Mouse (Mus musculus): ENCODE results near the gene Diaph3. TPM values are rescaled to one million over a fixed set of nuclear protein-coding genes. Genes with fewer than 3 reads are reported as not detected.
"Not testable (repeated sequence)": the region's sequence is repeated elsewhere in the genome, so short reads cannot be mapped to it uniquely, and the experiment has no call there.

Diaph3 gene
- polyA plus RNA-seq, 1 experiment from 2014 or later: 15.3 TPM

- no peaks in the 10 kb centered on the region for H3K9me3 ChIP-seq (ENCODE audit: control insufficient read depth, low read length)
- no peak overlapping the region for H3K27ac ChIP-seq (replicated peaks in 1 of 2; ENCODE audit: control insufficient read depth in 1 of 2, insufficient read depth in 1 of 2, low read depth in 2 of 2, low read length in 2 of 2)
- H3K4me3 ChIP-seq (ENCODE audit: control insufficient read depth in 1 of 2, insufficient read depth in 1 of 2, low read depth in 1 of 2, low read length in 2 of 2): no peak overlapping the region
- WGBS: 67% methylated on average over 5 of the region's 5 CpGs
- no peak overlapping the region for H3K9ac ChIP-seq (ENCODE audit: low read length)
- no peak for ATAC-seq (ENCODE audit: insufficient number of reproducible peaks, insufficient read depth, low FRiP score, low read depth)
- no peaks in the 10 kb centered on the region for H3K36me3 ChIP-seq (ENCODE audit: control insufficient read depth, insufficient read depth, low read length)
- no peaks in the 10 kb centered on the region for H3K27me3 ChIP-seq (ENCODE audit: control insufficient read depth, insufficient read depth, low read length)
- peaks cover 0 to 4% of the 10 kb centered on the region in 2 experiments; a peak in 1 of 4 replicates for H3K4me1 ChIP-seq (ENCODE audit: control insufficient read depth in 2 of 2, insufficient read depth in 2 of 2, low read length in 2 of 2)
- no peak overlapping the region for H3K4me2 ChIP-seq (ENCODE audit: low read length)
These were observed 402.1 kb downstream of the Diaph3 start for GRCm38 (mm10) chr14:86738916-86739315.

- Histone ChIP-seq H3K9me3 (ENCODE audit: control insufficient read depth, low read length) (no peaks in the 10 kb centered on the region), H3K9ac (ENCODE audit: low read length) (no peak overlapping the region), H3K4me3 (ENCODE audit: control insufficient read depth in 1 of 2, insufficient read depth in 1 of 2, low read depth in 1 of 2, low read length in 2 of 2) (no peak overlapping the region), H3K4me1 (ENCODE audit: control insufficient read depth in 2 of 2, insufficient read depth in 2 of 2, low read length in 2 of 2) (no peaks in the 10 kb centered on the region), H3K4me2 (ENCODE audit: low read length) (no peak overlapping the region), H3K27ac (replicated peaks in 1 of 2; ENCODE audit: control insufficient read depth in 1 of 2, insufficient read depth in 1 of 2, low read depth in 2 of 2, low read length in 2 of 2) (no peak overlapping the region), H3K27me3 (ENCODE audit: control insufficient read depth, insufficient read depth, low read length) (no peaks in the 10 kb centered on the region), H3K36me3 (ENCODE audit: control insufficient read depth, insufficient read depth, low read length) (no peaks in the 10 kb centered on the region)
- WGBS: 60% methylated on average over 1 of the region's 1 CpGs
- no peak for ATAC-seq (ENCODE audit: insufficient number of reproducible peaks, insufficient read depth, low FRiP score, low read depth)
These were observed 404.4 kb downstream of the Diaph3 start for GRCm38 (mm10) chr14:86736646-86737045.

GRCm38 (mm10) chr14:86731300-86731699 is 409.7 kb downstream of the Diaph3 start:
- Histone ChIP-seq H3K9ac (ENCODE audit: low read length) (no peak overlapping the region), H3K4me2 (ENCODE audit: low read length) (no peak overlapping the region), H3K9me3 (ENCODE audit: control insufficient read depth, low read length) (no peaks in the 10 kb centered on the region), H3K4me3 (ENCODE audit: control insufficient read depth in 1 of 2, insufficient read depth in 1 of 2, low read depth in 1 of 2, low read length in 2 of 2) (no peak overlapping the region), H3K4me1 (ENCODE audit: control insufficient read depth in 2 of 2, insufficient read depth in 2 of 2, low read length in 2 of 2) (no peaks in the 10 kb centered on the region), H3K27me3 (ENCODE audit: control insufficient read depth, insufficient read depth, low read length) (no peaks in the 10 kb centered on the region), H3K36me3 (ENCODE audit: control insufficient read depth, insufficient read depth, low read length) (no peaks in the 10 kb centered on the region), H3K27ac (replicated peaks in 1 of 2; ENCODE audit: control insufficient read depth in 1 of 2, insufficient read depth in 1 of 2, low read depth in 2 of 2, low read length in 2 of 2) (no peak overlapping the region)
- ATAC-seq (ENCODE audit: insufficient number of reproducible peaks, insufficient read depth, low FRiP score, low read depth): no peak
- WGBS: 17% methylated on average over 1 of the region's 1 CpGs

GRCm38 (mm10) chr14:86729617-86730098 is 411.4 kb downstream of the Diaph3 start:
- ATAC-seq (ENCODE audit: insufficient number of reproducible peaks, insufficient read depth, low FRiP score, low read depth): no peak
- 87% methylated on average over 4 of the region's 4 CpGs for WGBS

GRCm38 (mm10) chr14:86727538-86728045 is 413.4 kb downstream of the Diaph3 start:
- Histone ChIP-seq H3K4me2 (ENCODE audit: low read length) (no peak overlapping the region), H3K27ac (replicated peaks in 1 of 2; ENCODE audit: control insufficient read depth in 1 of 2, insufficient read depth in 1 of 2, low read depth in 2 of 2, low read length in 2 of 2) (no peak overlapping the region), H3K27me3 (ENCODE audit: control insufficient read depth, insufficient read depth, low read length) (no peaks in the 10 kb centered on the region), H3K9ac (ENCODE audit: low read length) (no peak overlapping the region), H3K36me3 (ENCODE audit: control insufficient read depth, insufficient read depth, low read length) (no peaks in the 10 kb centered on the region), H3K9me3 (ENCODE audit: control insufficient read depth, low read length) (no peaks in the 10 kb centered on the region), H3K4me1 (ENCODE audit: control insufficient read depth in 2 of 2, insufficient read depth in 2 of 2, low read length in 2 of 2) (no peaks in the 10 kb centered on the region), H3K4me3 (ENCODE audit: control insufficient read depth in 1 of 2, insufficient read depth in 1 of 2, low read depth in 1 of 2, low read length in 2 of 2) (no peak overlapping the region)
- 90% methylated on average over 5 of the region's 5 CpGs for WGBS
- no peak for ATAC-seq (ENCODE audit: insufficient number of reproducible peaks, insufficient read depth, low FRiP score, low read depth)

More at GRCm38 (mm10) chr14:86729617-86730098, 411.4 kb downstream of the Diaph3 start:
- Histone ChIP-seq H3K4me2 (ENCODE audit: low read length) (no peak overlapping the region), H3K9me3 (ENCODE audit: control insufficient read depth, low read length) (no peaks in the 10 kb centered on the region), H3K4me1 (ENCODE audit: control insufficient read depth in 2 of 2, insufficient read depth in 2 of 2, low read length in 2 of 2) (no peaks in the 10 kb centered on the region), H3K4me3 (ENCODE audit: control insufficient read depth in 1 of 2, insufficient read depth in 1 of 2, low read depth in 1 of 2, low read length in 2 of 2) (no peak overlapping the region), H3K9ac (ENCODE audit: low read length) (no peak overlapping the region), H3K36me3 (ENCODE audit: control insufficient read depth, insufficient read depth, low read length) (no peaks in the 10 kb centered on the region), H3K27ac (replicated peaks in 1 of 2; ENCODE audit: control insufficient read depth in 1 of 2, insufficient read depth in 1 of 2, low read depth in 2 of 2, low read length in 2 of 2) (no peak overlapping the region), H3K27me3 (ENCODE audit: control insufficient read depth, insufficient read depth, low read length) (no peaks in the 10 kb centered on the region)

GRCm38 (mm10) chr14:86721768-86722167 is 419.3 kb downstream of the Diaph3 start:
- no peaks in the 10 kb centered on the region for H3K36me3 ChIP-seq (ENCODE audit: control insufficient read depth, insufficient read depth, low read length)
- H3K9ac ChIP-seq (ENCODE audit: low read length): no peak overlapping the region
- no peaks in the 10 kb centered on the region for H3K27me3 ChIP-seq (ENCODE audit: control insufficient read depth, insufficient read depth, low read length)
- H3K4me1 ChIP-seq (ENCODE audit: control insufficient read depth in 2 of 2, insufficient read depth in 2 of 2, low read length in 2 of 2): no peaks in the 10 kb centered on the region
- ATAC-seq (ENCODE audit: insufficient number of reproducible peaks, insufficient read depth, low FRiP score, low read depth): no peak
- no peak overlapping the region for H3K4me3 ChIP-seq (ENCODE audit: control insufficient read depth in 1 of 2, insufficient read depth in 1 of 2, low read depth in 1 of 2, low read length in 2 of 2)
- 92% methylated on average over 6 of the region's 6 CpGs for WGBS
- no peaks in the 10 kb centered on the region for H3K9me3 ChIP-seq (ENCODE audit: control insufficient read depth, low read length)
- H3K4me2 ChIP-seq (ENCODE audit: low read length): no peak overlapping the region
- no peak overlapping the region for H3K27ac ChIP-seq (replicated peaks in 1 of 2; ENCODE audit: control insufficient read depth in 1 of 2, insufficient read depth in 1 of 2, low read depth in 2 of 2, low read length in 2 of 2)

- H3K36me3 ChIP-seq (ENCODE audit: control insufficient read depth, insufficient read depth, low read length): no peaks in the 10 kb centered on the region
- no peaks in the 10 kb centered on the region for H3K4me1 ChIP-seq (ENCODE audit: control insufficient read depth in 2 of 2, insufficient read depth in 2 of 2, low read length in 2 of 2)
- H3K4me2 ChIP-seq (ENCODE audit: low read length): no peak overlapping the region
- 80% methylated on average over 3 of the region's 3 CpGs for WGBS
- H3K4me3 ChIP-seq (ENCODE audit: control insufficient read depth in 1 of 2, insufficient read depth in 1 of 2, low read depth in 1 of 2, low read length in 2 of 2): no peak overlapping the region
- no peak for ATAC-seq (ENCODE audit: insufficient number of reproducible peaks, insufficient read depth, low FRiP score, low read depth)
- H3K9ac ChIP-seq (ENCODE audit: low read length): no peak overlapping the region
- H3K9me3 ChIP-seq (ENCODE audit: control insufficient read depth, low read length): no peaks in the 10 kb centered on the region
- H3K27ac ChIP-seq (replicated peaks in 1 of 2; ENCODE audit: control insufficient read depth in 1 of 2, insufficient read depth in 1 of 2, low read depth in 2 of 2, low read length in 2 of 2): no peak overlapping the region
- H3K27me3 ChIP-seq (ENCODE audit: control insufficient read depth, insufficient read depth, low read length): no peaks in the 10 kb centered on the region
These were observed 420.0 kb downstream of the Diaph3 start for GRCm38 (mm10) chr14:86721082-86721481.

GRCm38 (mm10) chr14:86720408-86720807 is 420.6 kb downstream of the Diaph3 start:
- H3K27ac ChIP-seq (replicated peaks in 1 of 2; ENCODE audit: control insufficient read depth in 1 of 2, insufficient read depth in 1 of 2, low read depth in 2 of 2, low read length in 2 of 2); H3K9ac ChIP-seq (ENCODE audit: low read length); H3K27me3 ChIP-seq (ENCODE audit: control insufficient read depth, insufficient read depth, low read length); ATAC-seq (ENCODE audit: insufficient number of reproducible peaks, insufficient read depth, low FRiP score, low read depth); H3K4me3 ChIP-seq (ENCODE audit: control insufficient read depth in 1 of 2, insufficient read depth in 1 of 2, low read depth in 1 of 2, low read length in 2 of 2); H3K4me2 ChIP-seq (ENCODE audit: low read length); H3K4me1 ChIP-seq (ENCODE audit: control insufficient read depth in 2 of 2, insufficient read depth in 2 of 2, low read length in 2 of 2); H3K9me3 ChIP-seq (ENCODE audit: control insufficient read depth, low read length); H3K36me3 ChIP-seq (ENCODE audit: control insufficient read depth, insufficient read depth, low read length): not testable (repeated sequence)
